Mouse (Mus musculus) lung, adult 2 months (tissue): ENCODE results near the gene Serpina3b. TPM values are rescaled to one million over a fixed set of nuclear protein-coding genes. Genes with fewer than 3 reads are reported as not detected.
A peak's percentile ranks its signal among the peaks of the same experiment; 100 is the strongest.

Experiments used
- DNase-seq: peaks from one replicate; pipeline ENCODE4 v3.0.0; 2022
- H3K4me1 ChIP-seq: fragments of 200-500 bp; 2 replicates; pipeline ENCODE4 v1.6.1; 2011; ENCODE audit warnings: low read length; ENCODE audit not compliant: control insufficient read depth, insufficient read depth
- H3K4me3 ChIP-seq: fragments of 200-500 bp; replicated peaks from 2 replicates; pipeline ENCODE3; 2011; ENCODE audit warnings: low read depth, mild to moderate bottlenecking, control low read depth, low read length; ENCODE audit errors: extremely low read depth
- CTCF ChIP-seq: fragments of 200-500 bp; IDR thresholded peaks from 2 replicates; pipeline ENCODE4 v1.5.1; 2011; ENCODE audit warnings: mild to moderate bottlenecking, low read length, control low read depth; ENCODE audit not compliant: insufficient read depth
- POLR2A ChIP-seq: fragments of 200-500 bp; IDR thresholded peaks from 2 replicates; pipeline ENCODE4 v1.6.1; 2011; ENCODE audit warnings: low read depth, mild to moderate bottlenecking, control low read depth, low read length, borderline replicate concordance; ENCODE audit errors: extremely low read depth
- WGBS: fragments of 180-500 bp; shearing (Covaris S2); methylation state at CpG from one replicate; pipeline ENCODE4 v1.1.7; 2018; 5-methylcytosine and 5-hydroxymethylcytosine counted together
- polyA plus RNA-seq: library from polyadenylated mRNA; depleted of rRNA; stranded (reverse); fragments of >200 nt; gene quantifications from 2 replicates; pipeline ENCODE4 v1.2.3, GENCODE M21; 2012

Gene Serpina3b
- polyA plus RNA-seq, 1 experiment, result not detected

GRCm38 (mm10) chr12:104125021-104125560 is 2.7 kb upstream of the Serpina3b start:
- Histone ChIP-seq H3K4me1 (no peaks in the 10 kb centered on the region), H3K4me3 (no peak overlapping the region)
- no peak for TF ChIP-seq CTCF
- no peak for TF ChIP-seq POLR2A
- DNase-seq, result no peak
- WGBS, result 70% methylated on average over 5 of the region's 5 CpGs

GRCm38 (mm10) chr12:104131041-104131440 is 3.2 kb downstream of the Serpina3b start:
- TF ChIP-seq CTCF (no peak), POLR2A (no peak)
- DNase-seq, result no peak
- H3K4me1 ChIP-seq, result no peaks in the 10 kb centered on the region

DNA sequence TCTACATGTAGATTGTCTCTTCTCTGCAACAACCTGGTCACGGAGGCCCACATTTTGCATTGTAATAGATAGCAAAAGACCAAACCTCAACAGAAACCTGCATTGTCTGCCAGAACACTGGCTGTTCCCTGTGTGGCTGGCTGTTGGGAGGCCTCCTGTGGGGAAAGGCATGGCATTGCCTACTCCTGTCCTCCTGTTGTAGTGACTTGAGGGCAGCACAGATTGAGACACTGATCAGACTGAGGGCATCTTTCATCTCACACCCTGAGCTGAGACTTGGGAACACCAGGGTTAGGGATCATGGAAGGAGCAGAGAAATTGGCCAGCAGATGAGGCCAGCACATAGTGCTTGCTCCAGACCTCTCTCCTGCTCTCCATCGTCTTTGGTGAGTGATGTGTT is 10.4 kb downstream of the Serpina3b start:
- no peak for TF ChIP-seq CTCF
- TF ChIP-seq POLR2A, result no peak
- DNase-seq, result no peak
- H3K4me1 ChIP-seq, result no peaks in the 10 kb centered on the region
- no peak overlapping the region for H3K4me3 ChIP-seq
- WGBS, result 71% methylated on average over 2 of the region's 2 CpGs

More at GRCm38 (mm10) chr12:104131041-104131440, 3.2 kb downstream of the Serpina3b start:
- no peak overlapping the region for H3K4me3 ChIP-seq

DNA sequence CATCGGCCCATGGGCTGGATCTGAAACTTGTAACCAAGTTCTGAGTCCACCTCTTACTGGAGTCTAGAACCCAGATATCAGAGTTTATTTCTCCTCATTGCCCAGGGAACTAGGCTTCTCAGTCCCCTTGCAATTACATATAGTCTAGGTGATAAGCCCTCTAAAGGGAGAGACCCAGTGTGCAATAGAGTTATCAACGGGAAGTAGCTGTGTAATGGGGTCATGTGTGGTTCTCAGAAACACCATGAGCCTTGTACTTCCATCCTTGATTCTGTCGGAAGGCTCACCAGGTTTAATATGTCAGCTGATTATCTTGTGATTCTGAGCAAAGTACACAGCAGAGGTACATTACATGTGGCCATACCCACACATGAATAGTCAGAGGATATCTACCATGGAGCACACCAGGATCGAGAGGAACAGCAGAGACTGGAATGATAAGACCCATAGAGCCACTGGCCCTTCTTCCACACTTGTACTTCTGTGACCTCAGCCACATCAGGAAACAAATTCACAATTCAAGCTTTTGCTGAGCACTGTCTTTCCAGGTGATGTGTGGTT is 12.8 kb downstream of the Serpina3b start:
- no peak for DNase-seq
- WGBS, result 85% methylated on average over 4 of the region's 4 CpGs
- TF ChIP-seq POLR2A, result no peak
- no peak for TF ChIP-seq CTCF
- H3K4me3 ChIP-seq, result no peak overlapping the region
- H3K4me1 ChIP-seq, result no peaks in the 10 kb centered on the region

DNA sequence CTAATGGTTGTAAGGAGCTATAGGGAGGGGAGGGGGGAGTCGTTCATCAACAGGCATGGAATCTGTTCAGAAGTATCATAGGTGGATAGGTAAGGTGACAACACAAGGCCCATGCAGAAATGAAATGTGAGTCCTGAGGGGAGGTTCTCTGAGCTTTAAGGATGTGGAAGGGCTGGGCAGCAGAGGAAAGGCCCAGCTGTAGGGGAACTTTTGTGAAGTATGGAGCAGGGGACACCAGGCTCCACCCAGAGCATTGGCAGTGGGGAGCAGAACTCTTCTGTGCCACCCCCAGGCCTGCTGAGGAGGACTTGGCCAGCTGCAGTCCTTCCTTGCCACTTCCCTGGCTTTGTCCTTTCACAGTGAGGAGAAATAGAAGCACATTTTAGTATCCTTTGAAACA is 13.7 kb downstream of the Serpina3b start:
- 83% methylated on average over 1 of the region's 1 CpGs for WGBS
- H3K4me1 ChIP-seq, result no peaks in the 10 kb centered on the region
- no peak for DNase-seq
- no peak for TF ChIP-seq POLR2A
- no peak for TF ChIP-seq CTCF
- H3K4me3 ChIP-seq, result no peak overlapping the region

DNA sequence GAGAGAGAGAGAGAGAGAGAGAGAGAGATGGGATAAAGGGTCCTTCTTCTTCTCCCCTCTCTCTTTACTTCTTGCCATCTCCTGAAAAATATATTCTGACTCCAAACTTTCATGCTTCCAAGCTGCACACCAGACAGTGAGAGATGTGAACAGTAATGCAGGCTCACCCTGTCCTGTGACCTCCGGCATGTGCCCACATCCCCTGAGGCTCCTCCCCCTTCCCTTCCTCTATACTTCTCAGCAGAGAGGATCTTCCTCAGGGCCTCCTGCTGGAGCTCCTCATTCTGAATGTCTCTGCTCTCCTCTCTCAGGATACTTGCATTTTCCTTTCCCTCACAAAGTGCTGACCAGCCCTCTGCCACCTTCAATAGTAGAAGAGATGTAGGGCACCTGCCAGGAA is 14.6 kb downstream of the Serpina3b start:
- no peak for DNase-seq
- Histone ChIP-seq H3K4me3 (no peak overlapping the region), H3K4me1 (no peaks in the 10 kb centered on the region)
- TF ChIP-seq CTCF (no peak), POLR2A (no peak)
- 45% methylated on average over 1 of the region's 1 CpGs for WGBS

GRCm38 (mm10) chr12:104143286-104143685 is 15.5 kb downstream of the Serpina3b start:
- DNase-seq, result no peak
- 52% methylated on average over 1 of the region's 1 CpGs for WGBS
- Histone ChIP-seq H3K4me1 (no peaks in the 10 kb centered on the region), H3K4me3 (no peak overlapping the region)
- TF ChIP-seq POLR2A (no peak), CTCF (no peak)

DNA sequence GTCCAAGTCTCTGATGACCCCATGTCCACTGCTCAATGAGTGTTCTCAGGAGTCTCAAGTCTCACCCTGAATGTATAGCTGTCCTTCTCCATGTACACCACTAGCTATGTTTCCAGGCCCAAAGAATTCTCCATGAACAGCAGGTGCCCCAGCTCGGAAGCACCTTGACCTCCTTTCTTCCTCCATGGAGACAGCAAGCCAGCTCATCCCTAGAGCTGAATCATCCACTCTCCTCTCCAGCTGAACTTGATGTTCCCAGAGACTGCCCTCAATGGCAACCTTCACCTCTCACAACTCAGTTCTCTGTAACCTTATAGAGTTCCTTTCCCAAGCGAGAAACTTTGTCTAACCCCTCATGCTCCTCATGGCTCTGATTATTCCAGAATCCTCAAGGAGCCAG is 17.8 kb downstream of the Serpina3b start:
- Histone ChIP-seq H3K4me1 (no peaks in the 10 kb centered on the region), H3K4me3 (no peak overlapping the region)
- DNase-seq, result no peak
- WGBS, result 88% methylated on average over 2 of the region's 2 CpGs
- TF ChIP-seq CTCF (no peak), POLR2A (no peak)

DNA sequence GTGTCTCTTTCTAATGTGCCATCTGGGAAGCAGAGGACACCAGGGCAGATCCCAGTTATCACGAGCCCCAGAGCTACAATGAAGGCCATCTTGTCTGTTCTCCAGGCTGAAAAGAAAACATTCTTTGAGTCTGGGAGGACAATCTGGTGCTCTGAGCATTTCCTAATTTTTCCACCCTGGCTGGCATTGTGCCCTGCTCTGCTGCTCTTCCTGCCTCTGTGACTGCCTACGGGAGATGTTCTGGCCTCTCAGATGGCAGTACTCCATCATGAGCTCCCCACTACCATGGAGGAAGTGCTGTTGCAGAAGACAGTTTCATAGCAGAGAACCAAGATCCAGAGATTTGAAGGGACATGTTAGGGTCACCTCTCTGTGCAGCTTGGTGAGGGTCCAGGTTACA is 24.2 kb downstream of the Serpina3b start:
- no peak for TF ChIP-seq CTCF
- TF ChIP-seq POLR2A, result no peak
- no peak for DNase-seq
- WGBS, result 51% methylated on average over 2 of the region's 2 CpGs
- no peak overlapping the region for H3K4me3 ChIP-seq
- no peaks in the 10 kb centered on the region for H3K4me1 ChIP-seq

GRCm38 (mm10) chr12:104153041-104153645 is 25.3 kb downstream of the Serpina3b start:
- H3K4me3 ChIP-seq, result peak overlapping the region; percentile 39
- 54% methylated on average over 3 of the region's 3 CpGs for WGBS
- TF ChIP-seq POLR2A, result no peak
- TF ChIP-seq CTCF, result no peak
- DNase-seq, result no peak
- H3K4me1 ChIP-seq, result no peaks in the 10 kb centered on the region

DNA sequence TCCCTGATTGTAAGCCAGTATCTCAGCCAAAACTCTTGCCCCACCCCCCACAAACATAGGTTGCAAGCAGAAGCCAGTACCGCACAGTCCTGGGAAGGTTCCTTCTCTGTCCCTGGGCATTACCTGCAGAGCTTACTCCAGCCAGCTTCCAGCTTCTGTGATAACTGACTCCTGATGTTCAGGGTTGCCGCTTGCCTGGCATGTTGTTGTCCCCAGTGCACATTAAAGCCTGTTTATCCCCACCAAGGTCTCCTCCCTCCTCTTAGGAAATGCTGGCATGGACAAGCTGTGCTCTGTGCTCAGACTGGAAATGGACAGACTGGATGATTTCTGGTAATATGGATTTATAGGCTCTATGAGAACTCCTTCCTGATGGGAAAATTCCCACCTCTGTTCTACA is 25.9 kb downstream of the Serpina3b start, which contains the start of gene Serpina3c:
TSS of gene Serpina3c (minus strand) at position 215 of the 400 bp plus-strand sequence.
- DNase-seq, result no peak
- Histone ChIP-seq H3K4me1 (no peaks in the 10 kb centered on the region), H3K4me3 (peak within 1 kb of the TSS; percentile 39)
- TF ChIP-seq POLR2A (no peak), CTCF (no peak)
- 88% methylated on average over 2 of the region's 2 CpGs for WGBS
